Mouse (Mus musculus): Measurements from ENCODE around the gene 4930590J08Rik. TPM values are rescaled to one million over a fixed set of nuclear protein-coding genes. Genes with fewer than 3 reads are reported as not detected.

Gene 4930590J08Rik
- polyA plus RNA-seq, 1 experiment, result 0.19 TPM

DNA sequence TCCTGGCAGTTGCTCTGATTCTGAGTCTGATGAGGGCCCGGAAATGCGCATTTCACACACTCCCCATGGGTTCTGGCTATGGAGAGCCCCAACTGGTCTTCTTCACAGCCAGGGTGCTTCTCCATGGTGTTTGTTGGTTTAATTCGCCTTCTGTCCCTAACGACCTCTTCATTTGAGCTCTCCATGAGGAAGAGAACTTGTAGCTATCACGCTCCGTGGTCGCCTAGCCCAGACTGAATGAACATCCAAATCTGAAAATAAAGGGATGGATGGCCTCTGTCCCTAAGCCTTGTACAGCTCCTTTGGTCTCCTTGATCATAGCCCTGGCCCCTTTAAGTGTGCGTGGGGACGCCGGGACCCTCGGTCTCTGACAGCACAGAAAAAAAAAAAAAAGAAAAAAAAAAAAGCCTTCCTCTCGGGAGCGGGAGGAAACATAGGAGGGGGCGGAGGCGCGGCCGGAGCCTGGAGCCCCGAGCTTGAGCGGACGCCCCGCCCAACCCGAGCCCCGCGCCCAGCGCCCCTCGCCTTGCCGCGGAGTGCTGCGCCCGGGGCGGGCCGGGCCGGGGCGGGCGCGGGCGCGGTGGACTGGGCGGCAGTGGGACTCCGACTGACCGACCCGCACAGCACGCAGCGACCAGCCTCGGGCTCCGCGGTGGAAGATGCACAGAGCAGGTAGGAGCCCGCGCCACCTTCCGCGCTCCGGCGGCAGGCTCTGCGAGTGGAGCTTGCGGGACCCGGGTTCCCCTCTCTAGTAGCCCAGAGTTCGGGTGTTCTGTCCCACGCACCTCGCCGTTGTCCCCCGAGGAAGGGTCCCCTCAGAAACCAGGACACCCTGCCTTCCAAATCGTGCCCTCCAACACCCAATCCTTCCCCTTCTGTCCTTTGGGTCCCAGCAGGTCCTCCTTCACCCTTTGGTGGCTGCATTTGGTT lies 76.0 kb downstream of the 4930590J08Rik start, which contains the start of gene Fgd5:
Gene Fgd5, plus strand, starts transcription at position 508 of the 930 bp plus-strand sequence.
- TF ChIP-seq POLR2A (IDR thresholded peaks at IDR 0.05; ENCODE audit: low read depth, low read length) (no peak), CTCF (conservative IDR thresholded peaks at IDR 0.05; ENCODE audit: insufficient read depth, insufficient read length, low read depth, low read length) (no peak)
- 2% methylated on average over 56 of the region's 62 CpGs for WGBS

DNA sequence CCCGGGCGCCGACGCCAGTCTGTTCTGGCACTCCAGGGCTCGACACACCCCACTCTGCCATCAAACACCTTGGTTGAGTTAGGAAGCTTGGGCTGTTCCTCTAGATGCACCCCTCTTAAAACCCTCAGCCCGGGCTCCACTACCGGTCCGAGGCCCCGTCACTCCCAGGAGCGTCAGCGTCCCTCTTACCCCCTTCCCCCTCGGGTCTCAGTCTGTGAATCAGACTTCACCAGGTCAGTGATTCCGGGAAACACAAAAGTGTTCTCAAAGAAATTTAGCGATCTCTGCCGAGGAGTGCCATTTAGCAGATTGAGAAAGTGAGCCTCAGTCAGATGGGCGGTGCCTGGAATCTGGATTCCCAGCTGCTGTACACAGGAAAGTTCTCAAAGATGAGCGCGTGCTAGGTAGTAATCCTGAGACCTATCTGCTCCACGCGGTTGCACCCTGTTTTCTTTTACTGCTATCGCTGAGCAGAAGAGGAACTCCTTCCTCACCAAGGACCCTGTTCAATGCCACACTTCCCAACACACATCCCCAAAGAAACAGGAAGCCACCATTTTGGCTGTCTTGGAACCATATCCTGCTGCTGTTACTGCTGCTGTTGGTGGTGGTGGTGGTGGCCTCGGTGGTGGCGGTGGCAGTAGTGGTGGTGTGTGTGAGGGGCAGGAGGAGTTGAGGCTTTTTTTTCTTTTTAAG lies 76.8 kb downstream of the 4930590J08Rik start:
- WGBS, result 15% methylated on average over 23 of the region's 23 CpGs

More for the DNA sequence above, 76.0 kb downstream of the 4930590J08Rik start, which contains the start of gene Fgd5:
- H3K36me3 ChIP-seq (ENCODE audit: control insufficient read depth, insufficient read depth, low read length), result no peaks in the 10 kb centered on the region
- H3K4me1 ChIP-seq (ENCODE audit: control insufficient read depth, insufficient read depth, low read length), result no peaks in the 10 kb centered on the region
- H3K27ac ChIP-seq (ENCODE audit: insufficient read depth, low read depth, low read length), result peak within 1 kb of the TSS; percentile 97
- peak within 1 kb of the TSS; percentile 56 for H3K4me3 ChIP-seq (ENCODE audit: insufficient read depth, low read depth, low read length)
- peak; percentile 66 for DNase-seq
- H3K27me3 ChIP-seq (replicated peaks; ENCODE audit: control insufficient read depth, insufficient read depth, low read length), result no peaks in the 10 kb centered on the region

DNA sequence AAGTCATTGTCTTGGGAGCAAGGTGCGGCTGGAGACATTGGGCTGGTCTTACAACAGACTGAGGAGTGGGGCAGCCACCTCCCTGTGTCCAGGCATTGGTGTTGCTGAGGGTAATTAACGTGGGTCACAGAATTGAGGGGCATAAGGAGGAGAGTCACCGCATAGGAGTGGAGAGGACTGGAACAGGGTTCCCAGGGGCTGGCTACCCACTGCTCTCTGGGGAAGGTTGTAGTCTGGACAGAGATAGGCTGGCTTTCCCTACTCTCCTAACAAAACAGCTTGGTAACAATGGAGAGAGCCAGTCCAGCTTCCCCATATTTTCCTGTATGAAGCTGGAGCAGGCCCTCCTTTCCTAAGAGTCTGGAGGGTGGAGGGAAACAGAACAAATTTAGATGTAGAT lies 77.4 kb downstream of the 4930590J08Rik start:
- no peak for TF ChIP-seq POLR2A (IDR thresholded peaks at IDR 0.05; ENCODE audit: low read depth, low read length)
- no peak for TF ChIP-seq CTCF (conservative IDR thresholded peaks at IDR 0.05; ENCODE audit: insufficient read depth, insufficient read length, low read depth, low read length)
- H3K4me3 ChIP-seq (ENCODE audit: insufficient read depth, low read depth, low read length), result peak overlapping the region; percentile 56
- WGBS, result 68% methylated on average over 3 of the region's 3 CpGs
- H3K36me3 ChIP-seq (ENCODE audit: control insufficient read depth, insufficient read depth, low read length), result no peaks in the 10 kb centered on the region
- no peak for DNase-seq
- peak overlapping the region; percentile 74 for H3K27ac ChIP-seq (ENCODE audit: insufficient read depth, low read depth, low read length)
- H3K27me3 ChIP-seq (replicated peaks; ENCODE audit: control insufficient read depth, insufficient read depth, low read length), result no peaks in the 10 kb centered on the region
- H3K4me1 ChIP-seq (ENCODE audit: control insufficient read depth, insufficient read depth, low read length), result no peaks in the 10 kb centered on the region

More for the DNA sequence above, 76.8 kb downstream of the 4930590J08Rik start:
- Histone ChIP-seq H3K27ac (ENCODE audit: insufficient read depth, low read depth, low read length) (peak overlapping the region; percentile 74), H3K27me3 (replicated peaks; ENCODE audit: control insufficient read depth, insufficient read depth, low read length) (no peaks in the 10 kb centered on the region), H3K4me3 (ENCODE audit: insufficient read depth, low read depth, low read length) (peak overlapping the region; percentile 56), H3K36me3 (ENCODE audit: control insufficient read depth, insufficient read depth, low read length) (no peaks in the 10 kb centered on the region), H3K4me1 (ENCODE audit: control insufficient read depth, insufficient read depth, low read length) (no peaks in the 10 kb centered on the region)
- DNase-seq, result no peak
- TF ChIP-seq POLR2A (IDR thresholded peaks at IDR 0.05; ENCODE audit: low read depth, low read length) (no peak), CTCF (conservative IDR thresholded peaks at IDR 0.05; ENCODE audit: insufficient read depth, insufficient read length, low read depth, low read length) (no peak)

- no peak for DNase-seq
- Histone ChIP-seq H3K4me3 (ENCODE audit: insufficient read depth, low read depth, low read length) (no peak overlapping the region), H3K36me3 (ENCODE audit: control insufficient read depth, insufficient read depth, low read length) (no peaks in the 10 kb centered on the region), H3K27ac (ENCODE audit: insufficient read depth, low read depth, low read length) (no peak overlapping the region), H3K27me3 (replicated peaks; ENCODE audit: control insufficient read depth, insufficient read depth, low read length) (no peaks in the 10 kb centered on the region), H3K4me1 (ENCODE audit: control insufficient read depth, insufficient read depth, low read length) (no peaks in the 10 kb centered on the region)
- TF ChIP-seq CTCF (conservative IDR thresholded peaks at IDR 0.05; ENCODE audit: insufficient read depth, insufficient read length, low read depth, low read length), result no peak
- TF ChIP-seq POLR2A (IDR thresholded peaks at IDR 0.05; ENCODE audit: low read depth, low read length), result no peak
- WGBS, result 78% methylated on average over 8 of the region's 8 CpGs
These were observed 87.5 kb downstream of the 4930590J08Rik start for GRCm38 (mm10) chr6:91990101-91990500.

GRCm38 (mm10) chr6:91992823-91993222 lies 90.2 kb downstream of the 4930590J08Rik start:
- Histone ChIP-seq H3K27ac (ENCODE audit: insufficient read depth, low read depth, low read length) (no peak overlapping the region), H3K36me3 (ENCODE audit: control insufficient read depth, insufficient read depth, low read length) (no peaks in the 10 kb centered on the region), H3K4me3 (ENCODE audit: insufficient read depth, low read depth, low read length) (no peak overlapping the region), H3K27me3 (replicated peaks; ENCODE audit: control insufficient read depth, insufficient read depth, low read length) (no peaks in the 10 kb centered on the region), H3K4me1 (ENCODE audit: control insufficient read depth, insufficient read depth, low read length) (no peaks in the 10 kb centered on the region)
- TF ChIP-seq POLR2A (IDR thresholded peaks at IDR 0.05; ENCODE audit: low read depth, low read length) (no peak), CTCF (conservative IDR thresholded peaks at IDR 0.05; ENCODE audit: insufficient read depth, insufficient read length, low read depth, low read length) (no peak)
- WGBS, result 58% methylated on average over 2 of the region's 2 CpGs
- DNase-seq, result peak; percentile 28

GRCm38 (mm10) chr6:91993795-91994505 lies 91.3 kb downstream of the 4930590J08Rik start:
- no peaks in the 10 kb centered on the region for H3K4me1 ChIP-seq (ENCODE audit: control insufficient read depth, insufficient read depth, low read length)
- H3K27ac ChIP-seq (ENCODE audit: insufficient read depth, low read depth, low read length), result no peak overlapping the region
- TF ChIP-seq CTCF (conservative IDR thresholded peaks at IDR 0.05; ENCODE audit: insufficient read depth, insufficient read length, low read depth, low read length), result no peak
- no peak overlapping the region for H3K4me3 ChIP-seq (ENCODE audit: insufficient read depth, low read depth, low read length)
- WGBS, result 58% methylated on average over 8 of the region's 8 CpGs
- no peak for DNase-seq
- H3K27me3 ChIP-seq (replicated peaks; ENCODE audit: control insufficient read depth, insufficient read depth, low read length), result no peaks in the 10 kb centered on the region
- no peaks in the 10 kb centered on the region for H3K36me3 ChIP-seq (ENCODE audit: control insufficient read depth, insufficient read depth, low read length)

Data from kidney, adult 2 months (tissue).